ENCODE assay signal across 8 mouse cellular contexts in the genomic region with DNA sequence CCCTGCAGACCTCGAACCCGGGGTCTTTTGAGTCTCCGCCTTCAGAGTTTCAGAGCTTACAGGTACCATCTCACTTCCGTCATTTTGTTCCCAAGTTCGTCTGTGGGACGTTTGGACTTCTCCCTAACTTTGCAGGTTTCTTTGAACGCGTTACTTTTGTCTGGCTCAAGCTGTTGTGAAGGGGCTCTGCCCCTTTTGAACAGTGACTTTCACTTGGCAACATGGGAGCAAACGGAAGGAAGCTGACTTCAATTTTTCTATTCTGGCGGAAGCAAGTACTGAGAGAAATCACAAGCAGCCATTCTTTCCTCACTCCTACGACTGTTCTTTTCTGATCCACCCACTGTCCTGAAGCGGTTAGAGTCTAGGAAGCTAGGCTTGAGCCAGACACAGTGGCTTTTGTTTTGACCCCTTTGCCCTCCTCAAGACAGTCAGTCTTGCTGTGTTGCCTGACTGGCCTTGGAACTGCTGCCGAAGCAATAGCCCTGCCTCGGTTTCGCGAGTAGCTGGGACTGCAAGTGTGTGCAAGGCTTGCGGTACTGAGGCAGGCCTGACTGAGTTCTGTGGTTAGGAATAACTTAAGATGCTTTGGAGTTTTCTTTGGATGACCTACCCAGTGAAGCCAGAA. TPM values are rescaled to one million over a fixed set of nuclear protein-coding genes. Genes with fewer than 3 reads are reported as not detected.
DNase-seq lines count a peak whose midpoint lies in the region; ATAC-seq and TF ChIP-seq lines count a peak whose summit lies in the region.

No protein-coding gene starts in this region.

- no peak for TF ChIP-seq POLR2A in bone marrow, adult 2 months (IDR thresholded peaks at IDR 0.05; ENCODE audit: borderline replicate concordance, control insufficient read depth, low read depth, low read length)
- no peak for TF ChIP-seq POLR2A in myocyte (IDR thresholded peaks at IDR 0.05; ENCODE audit: insufficient read length, low read depth)

- H3K27me3 ChIP-seq in heart, embryonic 11.5 days (ENCODE audit: control insufficient read depth, insufficient read depth, low read length) = no peaks in the 10 kb centered on the region
- no peaks in the 10 kb centered on the region for H3K27me3 ChIP-seq in myocyte (ENCODE audit: control insufficient read depth, insufficient read depth, insufficient read length)

- WGBS in bone marrow, adult 2 months = 3% methylated on average over 17 of the region's 17 CpGs
- 32% methylated on average over 17 of the region's 17 CpGs for WGBS in heart, embryonic 11.5 days (ENCODE audit: insufficient replicate concordance)

- peaks cover 50% of the 10 kb centered on the region for H3K79me2 ChIP-seq in myocyte (ENCODE audit: control insufficient read depth, insufficient read depth)

- H3K9me3 ChIP-seq in heart, embryonic 11.5 days (replicated peaks; ENCODE audit: control insufficient read depth, low read length) = no peaks in the 10 kb centered on the region

- peaks cover 4% of the 10 kb centered on the region for H3K4me1 ChIP-seq in bone marrow, adult 2 months (ENCODE audit: control insufficient read depth, insufficient read depth, low read length)
- peaks cover 18% of the 10 kb centered on the region for H3K4me1 ChIP-seq in heart, embryonic 11.5 days (ENCODE audit: control insufficient read depth, insufficient read depth, low read length)

- H3K36me3 ChIP-seq in heart, embryonic 11.5 days (ENCODE audit: control insufficient read depth, insufficient read depth, low read length) = peaks cover 12% of the 10 kb centered on the region
- peaks cover under 1% of the 10 kb centered on the region for H3K36me3 ChIP-seq in myocyte (ENCODE audit: control insufficient read depth, insufficient read depth)

- TF ChIP-seq CTCF in bone marrow, adult 2 months (IDR thresholded peaks at IDR 0.05; ENCODE audit: control insufficient read depth, insufficient read depth, low read length) = no peak

- peak overlapping the region; percentile 97 for H3K9ac ChIP-seq in heart, embryonic 11.5 days (ENCODE audit: low read depth, low read length)

- ATAC-seq in heart, embryonic 11.5 days (replicated peaks; ENCODE audit: insufficient number of reproducible peaks, low FRiP score, low TSS enrichment) = no peak

- H3K27ac ChIP-seq in bone marrow, adult 2 months (ENCODE audit: control insufficient read depth, insufficient read depth, low read depth, low read length, poor library complexity) = 0 out of 2 replicates have a peak overlapping the region, but pooled peaks have one; percentile 15
- peak overlapping the region; percentile 95; the same call in 1 of the 2 replicates for H3K27ac ChIP-seq in heart, embryonic 11.5 days (ENCODE audit: low read depth, low read length)

- peak overlapping the region; percentile 73 for H3ac ChIP-seq in myocyte (ENCODE audit: control insufficient read depth, insufficient read length)

- peak overlapping the region; percentile 91 for H3K4me2 ChIP-seq in heart, embryonic 11.5 days
- H3K4me2 ChIP-seq in myocyte (ENCODE audit: low read depth) = peak overlapping the region; percentile 79

- peak overlapping the region; percentile 64 for H3K4me3 ChIP-seq in bone marrow, adult 2 months (replicated peaks; ENCODE audit: control insufficient read depth, low read depth, low read length)
- peak overlapping the region; percentile 96 for H3K4me3 ChIP-seq in heart, embryonic 11.5 days (ENCODE audit: low read depth, low read length)
- peak overlapping the region; percentile 81 for H3K4me3 ChIP-seq in myocyte

- DNase-seq in adrenal gland, postnatal 10 days = peak; percentile 29
- no peak for DNase-seq in adrenal gland, postnatal 25 days
- DNase-seq in kidney, postnatal 36 days = peak; percentile 21 to 39
- DNase-seq in cerebellum, adult 11-12 months = no peak
- no peak for DNase-seq in right cerebral cortex, adult 2 months (ENCODE audit: low spot score in 2 of 2)

TF ChIP-seq in myocyte, 11 proteins besides CTCF, POLR2A, EP300 and RAD21:
- TF ChIP-seq REST (IDR thresholded peaks at IDR 0.05; ENCODE audit: insufficient read depth, insufficient read length) = no peak
- no peak for TF ChIP-seq SRF (IDR thresholded peaks at IDR 0.05; ENCODE audit: control insufficient read depth, insufficient read length, low read depth)

RNA-seq across cellular contexts. Expression of a gene that starts 0.8 kb away (rescaled TPM):
- 10 to 100 TPM; 69.7 to 75.9 TPM for total RNA-seq in adrenal gland, postnatal 10 days (2021)
- 81.1 and 98.6 TPM in 2 replicates for total RNA-seq in adrenal gland, postnatal 25 days (2021)
- polyA plus RNA-seq in bone marrow, adult 2 months (2011; ENCODE audit: insufficient read depth, insufficient read length, low replicate concordance, missing spikeins) = 37.9 and 46.7 TPM in 2 replicates
- polyA plus RNA-seq in heart, embryonic 11.5 days (2014; fragmentation: Nextera tagmentation; extraction: Ambion mirVana) = 78.7 and 86.9 TPM in 2 replicates
- polyA plus RNA-seq in myocyte (2012; fragmentation: generic; extraction: Trizol) = 57.9 TPM

RNA-seq across cellular contexts. Expression of a gene that starts 5.6 kb away (rescaled TPM):
- 1 to 10 TPM in 1 of 2 experiments, under 1 TPM in 1; 0.93 to 3.0 TPM for total RNA-seq in adrenal gland, postnatal 10 days (2021)
- 2.6 and 2.9 TPM in 2 replicates for total RNA-seq in adrenal gland, postnatal 25 days (2021)
- 0.77 and 4.0 TPM in 2 replicates for polyA plus RNA-seq in bone marrow, adult 2 months (2011; ENCODE audit: insufficient read depth, insufficient read length, low replicate concordance, missing spikeins)
- 0.63 TPM in 2 replicates for polyA plus RNA-seq in heart, embryonic 11.5 days (2014; fragmentation: Nextera tagmentation; extraction: Ambion mirVana)
- polyA plus RNA-seq in myocyte (2012; fragmentation: generic; extraction: Trizol) = 0.18 TPM

RNA-seq across cellular contexts. Expression of a gene that starts 6.7 kb away (rescaled TPM):
- total RNA-seq in adrenal gland, postnatal 10 days (2021) = 1 to 10 TPM; 1.1 to 3.8 TPM
- total RNA-seq in adrenal gland, postnatal 25 days (2021) = 2.4 and 2.5 TPM in 2 replicates
- 2.0 and 5.8 TPM in 2 replicates for polyA plus RNA-seq in bone marrow, adult 2 months (2011; ENCODE audit: insufficient read depth, insufficient read length, low replicate concordance, missing spikeins)
- 1.9 and 4.2 TPM in 2 replicates for polyA plus RNA-seq in heart, embryonic 11.5 days (2014; fragmentation: Nextera tagmentation; extraction: Ambion mirVana)
- polyA plus RNA-seq in myocyte (2012; fragmentation: generic; extraction: Trizol) = 0.17 TPM

RNA-seq across cellular contexts. Expression of a gene that starts 8.6 kb away (rescaled TPM):
- 10 to 100 TPM; 72.1 to 82.4 TPM for total RNA-seq in adrenal gland, postnatal 10 days (2021)
- 100 and 141 TPM in 2 replicates for total RNA-seq in adrenal gland, postnatal 25 days (2021)
- polyA plus RNA-seq in bone marrow, adult 2 months (2011; ENCODE audit: insufficient read depth, insufficient read length, low replicate concordance, missing spikeins) = 24.9 and 49.5 TPM in 2 replicates
- 70.1 and 81.7 TPM in 2 replicates for polyA plus RNA-seq in heart, embryonic 11.5 days (2014; fragmentation: Nextera tagmentation; extraction: Ambion mirVana)
- polyA plus RNA-seq in myocyte (2012; fragmentation: generic; extraction: Trizol) = 109 TPM

RNA-seq across cellular contexts. Expression of a gene that starts 15.9 kb away (rescaled TPM):
- 10 to 100 TPM; 42.4 to 51.7 TPM for total RNA-seq in adrenal gland, postnatal 10 days (2021)
- 73.5 and 88.6 TPM in 2 replicates for total RNA-seq in adrenal gland, postnatal 25 days (2021)
- polyA plus RNA-seq in bone marrow, adult 2 months (2011; ENCODE audit: insufficient read depth, insufficient read length, low replicate concordance, missing spikeins) = 23.2 and 50.4 TPM in 2 replicates
- polyA plus RNA-seq in heart, embryonic 11.5 days (2014; fragmentation: Nextera tagmentation; extraction: Ambion mirVana) = 72.0 and 74.2 TPM in 2 replicates
- 21.3 TPM for polyA plus RNA-seq in myocyte (2012; fragmentation: generic; extraction: Trizol)

Comparison
In these comparisons a context has a peak if more than half of its experiments do, and no peak if none do; other contexts are left out.
1. DNase-seq: peak in adrenal gland, postnatal 10 days (single experiment) and kidney, postnatal 36 days (2 of 2); none in adrenal gland, postnatal 25 days (single experiment), cerebellum, adult 11-12 months (single experiment) and right cerebral cortex, adult 2 months (0 of 2).
2. Peak in every context shown above with its lines, with median percentiles within 50 percentile points of each other: H3K4me3 ChIP-seq.